Mouse (Mus musculus) ES-E14 (cell line): ENCODE results near the gene Klk8. TPM values are rescaled to one million over a fixed set of nuclear protein-coding genes. Genes with fewer than 3 reads are reported as not detected.

Source experiments
- DNase-seq: peaks from one replicate; pipeline ENCODE4 v3.0.0-alpha.2; 2013; ENCODE audit warnings: low read depth, low spot score
- H3K27ac ChIP-seq: 2 replicates; pipeline ENCODE4 v1.5.1; 2012; ENCODE audit warnings: low read depth, mild to moderate bottlenecking, low read length, moderate library complexity, mixed read lengths; ENCODE audit not compliant: poor library complexity, insufficient read depth, severe bottlenecking
- H3K36me3 ChIP-seq: 2 replicates; pipeline ENCODE4 v1.6.1; 2012; ENCODE audit warnings: mild to moderate bottlenecking, low read length, moderate library complexity, mixed read lengths; ENCODE audit not compliant: control insufficient read depth, poor library complexity, insufficient read depth, severe bottlenecking
- H3K4me1 ChIP-seq, 2 experiments: fragments of 150-350 bp in 1 of 2; sonication (generic) in 1 of 2; 2 replicates each; pipeline ENCODE4 v1.6.1; 2012; ENCODE audit warnings: low read length in 2 of 2, mild to moderate bottlenecking in 1 of 2, mixed read lengths in 1 of 2; ENCODE audit not compliant: control insufficient read depth in 2 of 2, insufficient read depth in 2 of 2, poor library complexity in 1 of 2
- H3K4me3 ChIP-seq, 2 experiments: fragments of 150-350 bp in 1 of 2; sonication (generic) in 1 of 2; 2 replicates each; pipeline ENCODE4 v1.5.1; 2012; ENCODE audit warnings: low read length in 2 of 2, low read depth in 1 of 2, mild to moderate bottlenecking in 1 of 2, mixed read lengths in 1 of 2; ENCODE audit not compliant: insufficient read depth in 1 of 2, poor library complexity in 1 of 2, severe bottlenecking in 1 of 2
- H3K9ac ChIP-seq: 2 replicates; pipeline ENCODE4 v1.6.1; 2012; ENCODE audit warnings: low read depth, mild to moderate bottlenecking, low read length, mixed read lengths; ENCODE audit not compliant: poor library complexity, insufficient read depth, severe bottlenecking
- H3K9me3 ChIP-seq: fragments of 150-350 bp; sonication (generic); 2 replicates; pipeline ENCODE4 v1.6.1; 2012; ENCODE audit warnings: low read depth, mild to moderate bottlenecking, low read length; ENCODE audit not compliant: control insufficient read depth, insufficient read depth
- CHD2 ChIP-seq: IDR thresholded peaks from 2 replicates; pipeline ENCODE4 v1.6.1; 2014; ENCODE audit warnings: mild to moderate bottlenecking, low read depth, low read length, inconsistent platforms
- HCFC1 ChIP-seq: IDR thresholded peaks from 2 replicates; pipeline ENCODE4 v1.6.1; 2012; ENCODE audit warnings: low read length, inconsistent platforms, borderline replicate concordance; ENCODE audit not compliant: insufficient read depth
- MAFK ChIP-seq: IDR thresholded peaks from 2 replicates; pipeline ENCODE4 v1.6.1; 2014; ENCODE audit warnings: mild to moderate bottlenecking, low read depth, low read length, inconsistent platforms; ENCODE audit not compliant: insufficient read depth
- ZC3H11A ChIP-seq: IDR thresholded peaks from 2 replicates; pipeline ENCODE4 v1.6.1; 2012; ENCODE audit warnings: low read depth, mild to moderate bottlenecking, inconsistent platforms, low read length, borderline replicate concordance
- ZNF384 ChIP-seq: IDR thresholded peaks from 2 replicates; pipeline ENCODE4 v1.6.1; 2012; ENCODE audit warnings: low read depth, low read length, inconsistent platforms
- in situ Hi-C, 2 experiments: fragments of 600-800 bp; cut with MboI; formaldehyde crosslinking; loops; one replicate each; pipeline ENCODE4 v1.15.1; 2025; ENCODE audit warnings: low sequenced_read_pairs in 2 of 2, inconsistent platforms in 1 of 2; ENCODE audit not compliant: unreplicated experiment in 2 of 2
- total RNA-seq: library from RNA; depleted of rRNA; stranded (reverse); fragments of 300-350 nt; gene quantifications from 2 replicates; pipeline ENCODE4 v1.2.3, GENCODE M21; 2012; rRNA removed

Klk8 gene
- total RNA-seq: 24.9 and 63.7 TPM in 2 replicates

DNA sequence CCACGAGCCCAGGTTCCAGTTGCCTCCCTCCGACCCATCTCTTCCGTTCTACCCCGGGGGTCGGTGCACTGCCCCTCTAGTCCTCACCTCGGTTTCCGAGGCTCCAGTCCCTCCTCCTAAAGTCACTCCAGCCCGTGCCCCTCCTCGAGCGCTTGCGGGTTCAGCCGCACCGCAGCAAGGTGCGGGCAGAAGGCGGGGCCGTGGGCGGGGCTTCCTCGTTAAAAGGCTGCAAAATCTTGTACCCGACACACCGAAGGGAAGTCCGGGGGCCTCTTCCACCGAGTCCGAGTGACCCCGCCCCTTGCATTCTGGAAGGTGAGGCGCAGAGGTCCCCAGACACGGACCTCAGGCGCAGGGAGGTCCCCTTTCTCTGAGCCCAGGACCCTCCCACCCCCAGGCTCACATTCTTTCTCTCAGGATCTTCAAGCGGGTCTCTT is at the start of gene Klk8:
Gene Klk8, plus strand, starts transcription at position 245 of the 437 bp plus-strand sequence.
- Histone ChIP-seq H3K27ac (no peak within 1 kb of the TSS), H3K4me1 (peaks cover 0 to 9% of the 10 kb centered on the region in 2 experiments; a peak in 2 of 4 replicates), H3K4me3 (peak within 1 kb of the TSS; percentile 60), H3K36me3 (no peaks in the 10 kb centered on the region; the same call in 1 of the 2 replicates), H3K9me3 (no peaks in the 10 kb centered on the region), H3K9ac (peak within 1 kb of the TSS; percentile 63; the same call in 1 of the 2 replicates)
- peak; percentile 30 for DNase-seq
- no peak for TF ChIP-seq ZNF384
- TF ChIP-seq ZC3H11A: no peak
- TF ChIP-seq HCFC1: no peak
- TF ChIP-seq MAFK: no peak
- TF ChIP-seq CHD2: no peak
- in situ Hi-C loops: no loop called here

DNA sequence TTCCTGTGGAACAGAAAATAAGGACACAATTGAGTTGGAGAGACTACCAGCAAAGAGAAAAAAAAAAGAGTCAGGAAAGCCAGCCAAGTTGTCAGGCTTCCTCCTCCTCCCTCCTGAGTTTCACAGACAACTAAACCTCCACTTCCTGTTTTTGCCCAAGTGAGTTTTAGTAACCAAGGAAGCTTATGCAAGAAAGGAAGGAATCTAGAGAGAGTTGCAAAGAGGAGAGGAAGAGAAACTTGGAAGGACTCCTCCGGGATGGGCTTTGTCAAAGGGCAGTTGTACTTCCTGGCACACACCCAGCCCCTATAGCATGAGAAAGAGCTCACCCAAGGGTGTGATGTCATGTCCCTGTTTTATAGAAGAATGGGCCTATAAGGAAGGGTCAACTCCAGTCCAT is 49.6 kb upstream of the Klk8 start:
- no peak overlapping the region for H3K27ac ChIP-seq
- no peaks in the 10 kb centered on the region for H3K36me3 ChIP-seq
- in situ Hi-C loops: no loop called here
- H3K4me3 ChIP-seq: no peak overlapping the region
- no peak for TF ChIP-seq ZNF384
- TF ChIP-seq MAFK: no peak
- TF ChIP-seq ZC3H11A: no peak
- TF ChIP-seq CHD2: no peak
- no peak for TF ChIP-seq HCFC1
- no peak overlapping the region for H3K9ac ChIP-seq
- no peaks in the 10 kb centered on the region for H3K4me1 ChIP-seq
- DNase-seq: no peak
- H3K9me3 ChIP-seq: no peaks in the 10 kb centered on the region

DNA sequence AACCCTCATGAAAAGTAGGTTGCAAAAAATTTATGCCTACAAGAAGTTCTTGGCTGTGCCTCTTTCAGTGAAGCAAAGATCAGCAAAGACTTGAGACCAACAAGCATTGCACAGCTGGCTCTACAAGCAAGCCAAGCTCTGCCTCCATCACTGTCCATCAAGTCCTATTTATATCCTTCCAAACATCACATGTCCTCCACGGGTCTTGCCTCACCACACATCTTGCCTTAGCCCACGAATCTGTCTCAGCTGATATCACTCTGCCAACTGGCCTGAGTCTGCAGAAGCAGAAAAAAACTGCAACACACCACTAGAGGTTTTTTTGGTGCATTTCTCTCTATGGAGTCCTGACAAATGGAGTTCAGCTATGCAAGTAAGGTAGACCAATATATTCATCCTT is 44.6 kb upstream of the Klk8 start:
- no peaks in the 10 kb centered on the region for H3K9me3 ChIP-seq
- no peak for DNase-seq
- in situ Hi-C loops: no loop called here
- no peaks in the 10 kb centered on the region for H3K36me3 ChIP-seq
- no peaks in the 10 kb centered on the region for H3K4me1 ChIP-seq
- no peak overlapping the region for H3K4me3 ChIP-seq
- H3K27ac ChIP-seq: no peak overlapping the region
- no peak overlapping the region for H3K9ac ChIP-seq
- TF ChIP-seq ZNF384: no peak
- TF ChIP-seq CHD2: no peak
- no peak for TF ChIP-seq ZC3H11A
- no peak for TF ChIP-seq MAFK
- TF ChIP-seq HCFC1: no peak

DNA sequence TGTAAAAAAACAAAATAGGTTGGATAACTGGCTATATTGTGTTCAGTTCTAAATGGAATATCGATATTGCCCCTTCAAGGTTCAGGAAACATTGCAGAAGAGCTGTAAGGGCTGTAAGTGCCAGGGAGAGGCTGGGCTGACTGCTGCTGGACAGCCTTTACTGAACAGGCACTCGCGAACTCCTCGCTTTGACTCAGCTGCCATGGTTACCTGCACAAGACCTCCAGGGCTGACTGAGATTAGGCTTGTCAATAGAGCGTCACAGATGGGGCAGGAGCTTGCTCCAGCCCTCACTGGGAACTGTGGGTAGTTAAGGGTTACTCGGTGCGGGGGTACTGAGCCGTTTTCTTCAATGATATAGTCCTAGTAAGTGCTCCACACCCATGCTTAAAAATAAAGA is 30.9 kb upstream of the Klk8 start:
- TF ChIP-seq HCFC1 (no peak), CHD2 (no peak), MAFK (no peak), ZNF384 (no peak), ZC3H11A (no peak)
- H3K27ac ChIP-seq: no peak overlapping the region

More for the DNA sequence above, 30.9 kb upstream of the Klk8 start:
- DNase-seq: no peak
- no peak overlapping the region for H3K9ac ChIP-seq
- peaks cover 0 to 2% of the 10 kb centered on the region in 2 experiments; a peak in 1 of 4 replicates for H3K4me1 ChIP-seq
- H3K4me3 ChIP-seq: no peak overlapping the region
- in situ Hi-C loops: no loop called here
- H3K36me3 ChIP-seq: no peaks in the 10 kb centered on the region
- H3K9me3 ChIP-seq: no peaks in the 10 kb centered on the region
